Mouse (Mus musculus) G1E (cell line): ENCODE measurements around the gene Snx29. TPM values are rescaled to one million over a fixed set of nuclear protein-coding genes. Genes with fewer than 3 reads are reported as not detected.

Experiments used
- ATAC-seq: 2 replicates; pipeline ENCODE4 v1.8.0; 2016; ENCODE audit warnings: mild to moderate bottlenecking; ENCODE audit not compliant: insufficient number of reproducible peaks, poor library complexity, low FRiP score, severe bottlenecking; ENCODE audit errors: extremely low read depth
- DNase-seq: peaks from one replicate; pipeline ENCODE4 v3.0.0; 2012; ENCODE audit warnings: low spot score
- H3K27me3 ChIP-seq: 2 replicates; pipeline ENCODE4 v1.6.1; 2012; ENCODE audit warnings: mild to moderate bottlenecking, low read length, inconsistent platforms; ENCODE audit not compliant: insufficient read depth
- H3K36me3 ChIP-seq: replicated peaks from 2 replicates; pipeline ENCODE3; 2012; ENCODE audit warnings: mild to moderate bottlenecking, inconsistent platforms
- H3K4me1 ChIP-seq: 2 replicates; pipeline ENCODE4 v1.6.1; 2012; ENCODE audit warnings: low read depth, low read length, inconsistent platforms, mixed read lengths; ENCODE audit not compliant: insufficient read depth
- H3K4me3 ChIP-seq: 2 replicates; pipeline ENCODE4 v1.5.1; 2012; ENCODE audit warnings: low read depth, mild to moderate bottlenecking, inconsistent platforms, low read length, moderate library complexity, mixed read lengths
- H3K9me3 ChIP-seq: replicated peaks from 2 replicates; pipeline ENCODE4 v1.6.1; 2012; ENCODE audit warnings: inconsistent platforms
- CTCF ChIP-seq: IDR thresholded peaks from 2 replicates; pipeline ENCODE4 v1.5.1; 2012; ENCODE audit warnings: low read depth, low read length, inconsistent platforms, mixed read lengths
- GATA1 ChIP-seq: IDR thresholded peaks from 2 replicates; pipeline ENCODE4 v1.6.1; 2012; ENCODE audit warnings: borderline replicate concordance, low read length, inconsistent platforms, mixed read lengths
- GATA2 ChIP-seq: IDR thresholded peaks from 2 replicates; pipeline ENCODE4 v1.6.1; 2012; ENCODE audit warnings: low read depth, low read length, inconsistent platforms, borderline replicate concordance
- POLR2AphosphoS5 ChIP-seq: IDR thresholded peaks from 2 replicates; pipeline ENCODE4 v1.6.1; 2012; ENCODE audit warnings: low read depth, low read length, inconsistent platforms; ENCODE audit not compliant: insufficient replicate concordance
- TAL1 ChIP-seq: conservative IDR thresholded peaks from 2 replicates; pipeline ENCODE4 v1.6.1; 2012; ENCODE audit warnings: low read depth, low read length, inconsistent platforms, mixed read lengths
- polyA plus RNA-seq: library from polyadenylated mRNA; stranded (reverse); fragments of >175 nt; gene quantifications from 2 replicates; pipeline ENCODE4 v1.2.3, GENCODE M21; 2012
- total RNA-seq, 2 experiments: library from RNA; stranded (forward) in 1 of 2; stranded (reverse) in 1 of 2; fragments of 200-1000 nt in 1 of 2; fragments of >200 nt in 1 of 2; fragmentation: Nextera tagmentation in 1 of 2; gene quantifications; 2 replicates each; pipeline ENCODE4 v1.2.3; 2014 to 2017

The Snx29 gene
- total and polyA plus RNA-seq, 3 experiments: 4.4 to 18.0 (median 9.1) TPM

GRCm38 (mm10) chr16:11370132-11370544 lies 47.4 kb downstream of the Snx29 start:
- H3K27me3 ChIP-seq: no peaks in the 10 kb centered on the region
- no peak for ATAC-seq
- H3K4me3 ChIP-seq: no peak overlapping the region
- H3K9me3 ChIP-seq: no peaks in the 10 kb centered on the region
- TF ChIP-seq GATA2 (no peak), TAL1 (no peak), POLR2AphosphoS5 (no peak), CTCF (no peak), GATA1 (no peak)
- peak; percentile 40 for DNase-seq
- peaks cover 25% of the 10 kb centered on the region for H3K4me1 ChIP-seq
- peaks cover 15% of the 10 kb centered on the region for H3K36me3 ChIP-seq

- Histone ChIP-seq H3K9me3 (no peaks in the 10 kb centered on the region), H3K27me3 (no peaks in the 10 kb centered on the region; the same call in 1 of the 2 replicates), H3K4me1 (no peaks in the 10 kb centered on the region), H3K4me3 (no peak overlapping the region), H3K36me3 (peaks cover 10% of the 10 kb centered on the region)
- TF ChIP-seq TAL1 (no peak), GATA1 (no peak), CTCF (no peak), POLR2AphosphoS5 (no peak)
- no peak for DNase-seq
- ATAC-seq: no peak
These were observed 56.6 kb downstream of the Snx29 start for GRCm38 (mm10) chr16:11379264-11379663.

- Histone ChIP-seq H3K9me3 (no peaks in the 10 kb centered on the region), H3K4me3 (no peak overlapping the region), H3K4me1 (peaks cover 4% of the 10 kb centered on the region; the same call in 1 of the 2 replicates), H3K36me3 (peaks cover 10% of the 10 kb centered on the region), H3K27me3 (no peaks in the 10 kb centered on the region; the same call in 1 of the 2 replicates)
- ATAC-seq: no peak
- no peak for TF ChIP-seq TAL1
- no peak for TF ChIP-seq POLR2AphosphoS5
- no peak for TF ChIP-seq CTCF
- no peak for DNase-seq
These were observed 57.3 kb downstream of the Snx29 start for GRCm38 (mm10) chr16:11380038-11380437.

GRCm38 (mm10) chr16:11380871-11381270 lies 58.2 kb downstream of the Snx29 start:
- TF ChIP-seq TAL1: no peak
- DNase-seq (no peak), ATAC-seq (no peak)

GRCm38 (mm10) chr16:11384361-11384760 lies 61.7 kb downstream of the Snx29 start:
- Histone ChIP-seq H3K9me3 (no peaks in the 10 kb centered on the region), H3K4me3 (no peak overlapping the region), H3K27me3 (no peaks in the 10 kb centered on the region; the same call in 1 of the 2 replicates), H3K4me1 (peaks cover 13% of the 10 kb centered on the region; the same call in 1 of the 2 replicates), H3K36me3 (no peaks in the 10 kb centered on the region)
- ATAC-seq: no peak
- TF ChIP-seq GATA1 (no peak), POLR2AphosphoS5 (no peak)
- no peak for DNase-seq

More at GRCm38 (mm10) chr16:11380871-11381270, 58.2 kb downstream of the Snx29 start:
- Histone ChIP-seq H3K4me3 (no peak overlapping the region), H3K36me3 (peaks cover 10% of the 10 kb centered on the region), H3K27me3 (no peaks in the 10 kb centered on the region; the same call in 1 of the 2 replicates), H3K9me3 (no peaks in the 10 kb centered on the region), H3K4me1 (peaks cover 8% of the 10 kb centered on the region; the same call in 1 of the 2 replicates)

- DNase-seq (no peak), ATAC-seq (no peak)
- Histone ChIP-seq H3K27me3 (no peaks in the 10 kb centered on the region; the same call in 1 of the 2 replicates), H3K4me3 (no peak overlapping the region), H3K4me1 (peaks cover 13% of the 10 kb centered on the region; the same call in 1 of the 2 replicates), H3K9me3 (no peaks in the 10 kb centered on the region), H3K36me3 (no peaks in the 10 kb centered on the region)
- TF ChIP-seq CTCF: no peak
These were observed 62.4 kb downstream of the Snx29 start for GRCm38 (mm10) chr16:11385150-11385549.

GRCm38 (mm10) chr16:11385798-11386197 lies 63.1 kb downstream of the Snx29 start:
- TF ChIP-seq POLR2AphosphoS5 (no peak), GATA1 (no peak), TAL1 (no peak), CTCF (no peak), GATA2 (no peak)
- no peaks in the 10 kb centered on the region; the same call in 1 of the 2 replicates for H3K27me3 ChIP-seq
- no peak overlapping the region for H3K4me3 ChIP-seq
- no peak for DNase-seq
- peaks cover 13% of the 10 kb centered on the region; the same call in 1 of the 2 replicates for H3K4me1 ChIP-seq
- no peak for ATAC-seq
- H3K36me3 ChIP-seq: no peaks in the 10 kb centered on the region
- no peaks in the 10 kb centered on the region for H3K9me3 ChIP-seq
